Mouse (Mus musculus) kidney, adult 8-10 months (tissue): ENCODE data around the gene Ppp2r2d.
A peak's percentile ranks its signal among the peaks of the same experiment; 100 is the strongest.

Source experiments
- DNase-seq, 2 experiments: peaks; one replicate each; pipeline ENCODE4 v3.0.0; 2022

Gene Ppp2r2d

DNA sequence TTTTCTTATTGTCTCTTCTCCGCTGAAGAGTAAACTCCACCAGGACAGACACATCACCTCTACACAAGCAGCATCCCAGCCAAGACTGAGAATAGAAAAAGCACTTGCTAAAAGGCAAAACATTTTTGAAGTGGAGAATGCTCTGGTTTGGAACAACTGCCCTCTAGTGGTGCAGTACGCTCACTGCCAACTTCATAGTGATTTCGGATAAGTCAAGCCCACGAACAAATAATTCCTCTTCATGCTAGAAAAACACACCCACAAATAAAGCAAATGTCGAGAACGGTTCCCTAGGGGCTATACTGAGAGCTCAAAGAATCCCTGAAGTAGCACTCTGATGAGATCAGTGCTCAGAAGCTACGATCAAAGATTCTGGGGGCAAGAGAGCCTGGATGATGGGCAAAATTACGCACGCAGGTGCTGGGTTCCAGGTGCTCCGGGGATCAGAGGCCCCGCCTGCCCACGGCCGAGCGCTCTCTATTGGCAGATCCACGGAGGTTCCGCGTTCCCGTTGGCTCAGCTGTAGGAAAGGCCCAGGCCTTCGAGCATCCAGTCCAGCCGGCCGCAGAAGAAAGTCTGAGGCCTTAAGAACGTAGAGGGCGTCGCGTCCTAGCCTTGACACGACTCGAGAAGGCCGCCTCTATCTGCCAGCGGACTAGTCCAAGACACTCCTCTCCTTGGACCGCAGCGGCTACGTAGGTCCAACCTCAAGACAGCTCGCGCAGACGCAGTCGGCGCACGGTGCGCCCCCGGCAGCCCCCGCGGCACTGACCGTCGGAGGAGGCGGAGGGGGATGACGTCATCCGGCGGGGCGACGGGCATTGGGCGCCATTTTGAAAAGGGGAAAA, at the start of gene Ppp2r2d, which contains the start of gene Mapk1ip1:
Ppp2r2d (plus strand) TSS at position 536 of the 848 bp plus-strand sequence.
Mapk1ip1 (minus strand) TSS at position 730 of the 848 bp plus-strand sequence.
- DNase-seq = peak; percentile 95

- DNase-seq = peak in 1 of 2 experiments; percentile 14
Measured at GRCm38 (mm10) chr7:138803386-138803785, 42.5 kb upstream of the Ppp2r2d start.

- DNase-seq = no peak
Measured at GRCm38 (mm10) chr7:138807146-138807545, 38.7 kb upstream of the Ppp2r2d start.

- DNase-seq = no peak
Measured at GRCm38 (mm10) chr7:138813213-138813875, 32.5 kb upstream of the Ppp2r2d start.

DNA sequence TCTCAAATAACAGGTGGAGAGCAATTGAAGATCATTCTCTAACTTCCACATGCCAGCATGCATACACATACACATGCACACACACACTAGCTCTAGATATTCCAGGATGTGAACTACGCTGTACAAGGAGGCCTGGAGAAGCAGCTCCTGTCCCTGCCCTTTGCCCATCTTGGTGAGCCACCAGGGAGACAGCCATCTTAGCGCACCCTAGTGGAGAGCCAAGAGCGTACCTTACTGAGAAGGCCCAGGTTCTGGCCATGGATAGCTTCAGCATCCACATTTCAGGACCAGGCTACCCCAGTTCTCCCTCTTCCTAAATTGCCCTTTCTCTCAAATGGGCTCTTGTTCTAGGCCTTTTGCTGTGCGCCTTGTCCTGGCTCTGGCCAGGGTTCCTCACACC, 27.6 kb upstream of the Ppp2r2d start:
- peak; percentile 8 to 30 for DNase-seq

GRCm38 (mm10) chr7:138824423-138824822, 21.5 kb upstream of the Ppp2r2d start:
- no peak for DNase-seq

GRCm38 (mm10) chr7:138824995-138825756, 20.7 kb upstream of the Ppp2r2d start:
- DNase-seq = no peak

GRCm38 (mm10) chr7:138827812-138828211, 18.1 kb upstream of the Ppp2r2d start:
- DNase-seq = peak in 1 of 2 experiments; percentile 45

DNA sequence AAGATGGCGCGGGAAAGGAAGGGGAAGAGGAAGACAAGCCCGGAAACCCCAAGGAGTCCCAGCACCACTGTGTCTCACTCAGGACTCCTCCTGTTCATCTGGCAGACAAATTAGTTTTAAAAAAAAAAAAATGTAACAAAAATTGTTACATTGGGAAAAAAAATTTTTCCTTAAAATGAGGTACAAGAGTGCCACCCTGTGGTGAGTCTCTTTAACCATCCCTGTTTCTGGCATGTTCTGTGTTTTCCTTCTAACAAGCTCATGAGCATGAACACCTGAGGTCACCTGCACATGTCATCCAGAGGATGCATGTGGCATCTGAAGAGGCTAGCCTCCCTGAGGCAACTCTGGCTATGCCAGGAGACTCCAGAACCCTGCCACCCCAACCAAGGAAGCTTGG, 10.9 kb upstream of the Ppp2r2d start:
- DNase-seq = no peak

DNA sequence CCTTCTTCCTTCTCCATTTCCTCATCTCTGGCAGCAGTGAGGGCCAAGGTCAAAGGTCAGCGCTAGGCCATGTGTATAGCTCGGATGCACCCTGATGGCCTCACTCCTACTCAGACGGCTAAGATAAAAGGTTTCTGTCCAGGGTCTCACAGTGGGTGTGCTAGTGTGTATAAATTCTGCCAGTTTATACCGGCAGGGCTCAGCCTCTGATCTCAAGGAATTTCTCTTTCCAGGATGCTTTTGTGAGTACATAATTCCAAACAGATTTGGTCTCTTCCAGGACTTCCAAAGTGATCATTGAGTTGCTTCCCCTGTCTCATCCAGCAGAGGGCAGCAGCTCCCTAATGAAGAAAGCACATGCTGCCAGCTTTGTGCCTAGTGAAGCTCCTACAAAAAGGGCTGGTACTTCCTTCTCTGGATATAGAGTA, 5.3 kb upstream of the Ppp2r2d start:
- DNase-seq = peak; percentile 78 to 90

- DNase-seq = no peak
Measured at GRCm38 (mm10) chr7:138841436-138842151, 4.3 kb upstream of the Ppp2r2d start.

GRCm38 (mm10) chr7:138843421-138843820, 2.5 kb upstream of the Ppp2r2d start:
- DNase-seq = no peak

DNA sequence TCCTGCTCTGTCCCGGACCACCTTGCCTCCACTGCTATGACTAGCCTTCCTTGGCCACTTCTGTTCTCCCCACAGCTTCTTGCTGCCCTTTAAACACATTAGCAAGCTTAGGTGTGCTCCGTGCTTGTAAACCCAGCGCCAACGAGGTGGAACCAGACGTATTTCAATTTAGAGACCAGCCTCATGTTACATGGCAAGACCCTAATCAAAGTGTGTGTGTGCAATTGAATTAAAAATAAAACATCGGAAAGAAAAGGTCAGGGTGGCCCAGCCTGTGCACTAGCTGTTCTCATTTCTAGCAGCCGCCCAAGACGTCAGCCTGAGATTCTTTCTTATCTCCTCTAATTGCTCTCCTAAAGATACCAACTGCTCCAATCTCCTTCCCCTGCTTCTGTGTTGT, 768 bp upstream of the Ppp2r2d start:
- no peak for DNase-seq

GRCm38 (mm10) chr7:138846502-138846991, 668 bp downstream of the Ppp2r2d start:
- DNase-seq = peak in 1 of 2 experiments; percentile 62

DNA sequence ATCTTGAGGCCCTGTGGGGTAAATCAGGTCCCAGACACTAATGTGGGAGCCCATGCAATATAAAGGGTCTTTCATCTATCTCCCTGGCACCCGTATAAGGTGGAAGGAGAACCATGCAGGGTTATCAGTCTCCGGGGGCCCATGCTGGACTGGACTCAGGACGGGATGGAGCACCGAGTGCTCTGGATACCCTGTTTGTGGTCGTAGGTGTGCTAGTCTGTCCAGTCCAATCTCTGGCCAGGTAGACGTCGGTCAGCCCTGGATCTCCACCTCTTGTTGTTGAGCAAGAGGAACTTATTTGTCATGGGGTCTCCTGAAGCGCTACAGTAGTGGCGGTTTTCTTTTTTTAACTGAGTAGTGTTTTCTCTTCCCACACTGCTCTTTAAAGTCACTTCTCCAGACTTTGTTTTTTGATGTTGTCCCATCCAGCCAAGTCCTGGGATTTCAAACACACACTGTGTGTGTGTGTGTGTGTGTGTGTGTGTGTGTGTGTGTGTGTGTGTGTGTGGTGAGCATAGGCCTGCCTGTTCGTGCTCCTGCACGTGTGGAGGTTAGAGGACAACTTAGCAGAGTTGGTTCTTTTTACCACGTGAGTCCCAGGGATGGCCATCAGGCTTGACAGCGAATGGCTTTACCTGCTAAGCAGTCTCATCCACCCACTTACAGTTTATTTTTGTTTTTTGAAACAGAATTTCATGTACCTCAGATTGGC, 1.6 kb downstream of the Ppp2r2d start:
- DNase-seq = no peak

- no peak for DNase-seq
Measured at GRCm38 (mm10) chr7:138848028-138848920, 2.4 kb downstream of the Ppp2r2d start.

DNA sequence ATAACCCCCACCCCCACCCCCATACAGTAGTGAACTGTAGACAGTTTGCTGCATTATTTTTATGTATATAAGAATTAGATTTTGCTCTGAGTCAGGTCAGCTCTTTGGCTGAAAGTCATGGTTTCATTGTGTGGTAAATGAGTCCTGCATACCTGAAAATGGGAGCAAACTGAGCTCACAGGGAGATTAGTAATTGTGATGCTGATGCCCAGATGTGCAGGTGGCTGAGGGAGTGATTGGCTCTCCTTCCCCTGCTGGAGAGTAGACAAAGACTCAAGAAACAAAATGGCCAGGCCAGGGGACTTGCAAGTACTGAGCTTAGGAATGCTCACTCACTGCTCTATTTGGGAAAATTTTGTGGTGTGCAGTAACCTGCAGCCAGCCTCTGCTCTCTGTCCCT, 4.2 kb downstream of the Ppp2r2d start:
- no peak for DNase-seq

GRCm38 (mm10) chr7:138853417-138854031, 7.6 kb downstream of the Ppp2r2d start:
- no peak for DNase-seq

DNA sequence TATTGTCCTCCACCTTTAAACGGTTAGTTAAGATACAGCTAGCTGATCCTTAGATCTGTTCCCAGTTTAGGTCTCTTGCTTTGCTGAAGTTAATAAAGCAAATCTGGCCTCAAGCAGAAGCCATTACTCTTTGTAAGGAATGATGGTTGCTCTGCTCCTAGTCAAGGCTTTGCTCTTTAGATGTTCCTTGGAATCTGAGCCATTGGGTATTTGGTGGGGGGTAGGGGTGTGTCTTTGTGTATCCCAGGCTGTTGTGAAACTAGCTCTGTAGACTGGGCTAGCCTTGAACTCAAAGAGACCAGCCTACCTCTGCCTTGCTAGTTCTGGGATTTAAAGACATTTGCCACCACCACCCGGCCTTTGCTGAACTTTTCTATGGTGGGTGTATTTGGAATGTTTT, 8.3 kb downstream of the Ppp2r2d start:
- DNase-seq = no peak

DNA sequence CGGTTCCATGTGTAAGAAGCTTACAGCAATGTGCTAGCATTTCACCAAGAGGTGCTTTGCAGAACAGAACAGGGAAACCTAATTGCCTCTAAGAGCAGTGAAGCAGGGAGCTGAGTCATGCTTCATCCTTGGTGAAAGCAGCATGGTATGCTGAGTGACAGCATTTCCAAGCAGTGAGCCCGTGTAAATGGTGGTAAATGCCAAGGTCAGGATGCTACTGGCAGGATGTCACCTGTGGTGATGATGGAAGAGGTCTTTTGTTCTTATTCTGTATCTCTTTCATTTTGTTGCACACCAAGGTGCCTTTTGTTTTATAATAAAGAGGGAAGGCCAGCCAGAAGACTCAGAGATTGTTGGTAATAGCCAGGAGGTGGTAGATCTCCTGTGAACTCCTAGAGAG, 10.8 kb downstream of the Ppp2r2d start:
- no peak for DNase-seq
